Mouse (Mus musculus) R1 (cell line): ENCODE results near the gene Pde1c.
"Not testable (repeated sequence)": the region's sequence is repeated elsewhere in the genome, so short reads cannot be mapped to it uniquely, and the experiment has no call there.

ENCODE experiments used
- DNase-seq: peaks from one replicate; pipeline ENCODE4 v3.0.0-alpha.2; 2018; ENCODE audit warnings: low read depth, low spot score

The Pde1c gene

DNA sequence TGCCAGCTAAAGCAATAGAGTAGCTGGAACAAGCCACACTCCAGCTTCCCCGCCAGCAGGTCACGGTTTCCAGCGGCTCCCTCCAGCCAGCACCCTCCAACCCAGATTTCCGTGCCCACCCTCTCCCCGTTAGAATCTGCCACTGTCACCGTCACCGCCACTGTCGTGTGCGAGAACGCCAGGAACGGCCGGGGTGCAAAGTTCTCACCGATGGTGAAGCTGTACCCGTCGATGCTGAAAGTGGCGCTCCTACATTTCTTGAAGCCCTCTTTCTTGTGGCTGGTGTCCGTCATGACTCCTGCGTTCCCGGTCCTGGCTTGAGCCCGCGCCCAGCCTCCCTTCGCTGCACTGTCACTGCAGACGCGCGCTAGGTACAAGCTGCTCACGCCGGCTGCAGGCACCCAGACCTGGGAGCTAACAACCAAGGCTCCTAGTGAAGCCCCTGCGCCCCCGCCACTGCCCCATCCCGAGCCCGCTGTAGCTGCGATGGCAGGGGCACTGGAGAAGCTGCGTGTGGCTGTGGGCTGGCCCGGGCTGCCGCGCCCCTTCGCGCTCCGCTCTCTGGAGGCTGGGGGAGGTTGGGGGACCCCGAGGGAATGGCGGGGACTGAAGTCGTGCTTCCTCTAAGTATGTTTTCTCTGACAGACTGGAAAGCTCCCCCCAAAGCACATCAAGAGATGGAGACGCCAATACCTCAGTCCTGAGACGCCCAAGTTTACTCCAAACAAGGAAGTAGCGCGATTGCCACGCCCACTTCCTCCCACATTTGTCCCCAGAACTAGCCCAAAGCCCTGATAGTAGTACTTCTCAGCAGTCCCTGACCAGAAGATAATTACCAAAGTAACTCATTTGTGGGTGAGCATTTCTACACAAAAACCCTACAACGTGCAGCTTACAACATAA is at the start of gene Pde1c:
Gene Pde1c (minus strand): TSS at position 634 of the 903 bp plus-strand sequence.
- peak; percentile 85 for DNase-seq

DNA sequence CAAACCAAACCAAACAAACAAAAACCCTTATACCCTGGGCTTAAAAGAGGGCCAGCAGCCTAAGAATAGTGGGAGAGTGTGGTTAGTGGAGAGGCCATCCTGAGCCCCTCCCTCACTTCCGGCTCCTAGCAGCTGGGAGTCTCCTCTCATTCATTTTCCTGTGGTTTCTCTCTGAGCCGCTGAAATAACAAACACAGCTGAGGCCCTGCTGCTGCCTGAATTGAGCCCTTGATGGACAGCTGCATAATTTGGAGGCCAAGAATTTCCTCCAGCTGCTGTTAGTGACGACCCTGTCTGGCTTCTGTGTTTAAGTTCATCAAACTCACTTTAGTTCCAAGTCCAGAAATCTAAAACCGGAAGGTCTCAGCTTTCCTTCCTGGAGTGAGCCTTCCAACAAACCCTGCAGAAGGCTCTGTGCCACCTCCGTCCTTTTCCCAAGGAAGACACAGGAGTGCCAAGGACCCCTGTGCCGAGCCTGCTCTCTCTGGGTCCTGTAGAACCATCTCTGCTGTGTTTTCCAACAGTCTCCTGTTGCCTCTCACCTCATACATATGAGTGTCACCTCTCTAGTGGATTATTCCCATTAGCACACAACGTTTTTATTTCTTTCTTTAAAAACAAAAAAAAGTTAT is 48.2 kb upstream of the Pde1c start:
- peak; percentile 3 for DNase-seq

DNA sequence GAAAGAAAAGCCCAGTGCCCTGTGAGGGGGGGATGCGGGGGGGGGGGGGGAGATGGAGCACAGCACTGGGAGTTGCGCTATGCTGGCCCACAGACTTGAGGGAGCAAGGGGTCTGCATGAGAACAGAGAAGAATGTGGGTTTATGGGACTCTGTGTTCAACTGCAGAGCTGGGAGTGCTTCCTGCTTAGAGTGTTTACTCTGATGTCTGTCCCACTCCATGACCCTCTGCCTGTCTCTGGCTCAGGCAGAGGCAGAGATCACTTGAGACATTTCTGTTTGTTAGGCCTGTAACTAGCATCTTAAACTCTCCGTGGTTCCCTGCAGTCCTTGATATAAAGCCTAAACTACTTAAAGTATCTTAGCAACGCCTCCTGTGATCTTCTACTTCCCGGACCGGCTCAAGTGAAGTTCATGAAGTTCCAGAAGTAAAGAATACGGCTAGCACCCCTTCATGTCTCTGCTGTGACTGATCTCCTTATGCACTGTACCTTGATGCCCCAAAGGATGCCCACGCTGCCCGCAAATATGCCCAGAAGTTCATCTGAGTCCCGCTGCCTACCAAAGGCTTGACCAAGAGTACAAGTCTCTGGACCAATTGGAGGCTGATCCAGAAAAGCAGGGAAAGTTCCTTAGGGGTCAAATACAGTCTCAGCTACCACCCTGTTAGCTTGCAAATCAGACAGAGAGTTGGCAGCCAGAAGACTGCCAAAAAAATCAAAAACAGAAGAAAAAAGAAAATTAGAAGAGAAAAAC is 47.5 kb upstream of the Pde1c start:
- DNase-seq = no peak

DNA sequence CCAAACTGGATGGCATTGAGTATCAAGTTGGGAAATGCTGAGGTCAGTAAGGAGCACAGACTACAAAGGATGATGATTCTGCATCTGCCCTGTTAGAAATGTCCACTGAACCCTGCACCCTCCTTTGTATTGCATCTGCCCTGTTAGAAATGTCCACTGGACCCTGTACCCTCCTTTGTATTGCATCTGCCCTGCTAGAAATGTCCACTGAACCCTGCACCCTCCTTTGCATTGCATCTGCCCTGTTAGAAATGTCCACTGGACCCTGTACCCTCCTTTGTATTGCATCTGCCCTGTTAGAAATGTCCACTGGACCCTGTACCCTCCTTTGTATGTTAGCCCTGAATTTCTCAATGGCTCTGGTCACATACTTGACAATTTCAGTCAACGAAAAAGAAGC is 40.6 kb upstream of the Pde1c start:
- DNase-seq = not testable (repeated sequence)

DNA sequence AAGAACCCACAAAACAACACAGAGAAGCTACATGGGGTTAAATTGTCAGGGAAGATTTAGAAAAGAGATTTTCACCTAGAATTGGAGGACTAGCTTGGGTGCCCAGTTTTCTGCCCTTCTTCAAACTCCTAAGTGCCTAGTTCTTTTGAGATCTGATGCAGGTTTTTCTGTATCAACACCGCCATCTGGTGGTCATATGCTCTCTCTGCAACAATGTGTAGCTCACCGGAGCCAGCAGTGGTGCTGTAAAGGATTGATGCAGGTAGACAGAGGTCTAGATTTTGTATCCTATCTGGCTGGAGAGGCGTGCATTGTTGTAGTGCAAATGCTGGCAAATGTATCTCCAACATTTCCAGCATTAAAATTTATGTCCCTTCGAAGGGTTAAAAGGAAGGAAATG is 39.4 kb upstream of the Pde1c start:
- peak; percentile 67 for DNase-seq

DNA sequence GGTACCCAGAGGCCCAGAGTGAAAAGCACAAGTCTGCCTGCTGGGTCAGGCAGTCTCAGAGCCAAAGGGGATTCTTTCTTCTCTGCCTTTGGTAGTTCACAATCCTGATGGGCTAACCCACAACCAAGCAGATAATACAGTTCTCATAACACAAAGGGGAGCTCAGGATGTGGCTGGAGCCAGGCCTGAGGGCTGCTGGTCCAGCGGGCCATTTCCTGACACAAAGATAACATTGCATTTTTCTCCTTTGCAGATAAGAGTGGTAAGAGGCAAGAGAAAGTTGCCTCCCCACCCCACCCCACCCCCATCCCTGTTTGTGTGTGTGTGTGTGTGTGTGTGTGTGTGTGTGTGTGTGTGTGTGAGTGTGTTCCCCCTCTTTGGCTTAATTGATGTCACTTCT is 10.7 kb upstream of the Pde1c start:
- no peak for DNase-seq

DNA sequence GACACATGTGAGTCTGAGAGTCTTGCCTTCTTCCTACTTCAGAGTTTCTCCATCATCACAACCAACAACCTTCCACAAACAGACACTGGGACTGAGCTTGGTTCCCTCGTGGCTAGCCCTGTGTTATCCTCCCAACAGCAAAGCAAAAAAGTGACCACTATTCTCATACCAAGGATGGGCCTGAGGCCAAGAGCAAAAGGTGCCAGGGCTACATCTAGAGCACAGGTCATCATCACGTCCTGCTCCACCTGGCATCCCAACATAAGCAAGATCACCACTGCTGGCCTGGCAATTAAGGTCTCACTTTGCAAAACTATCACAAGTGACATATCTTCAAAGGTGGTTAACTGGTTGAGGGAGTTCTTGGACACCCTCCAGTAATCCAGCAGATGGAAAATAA is 8.0 kb downstream of the Pde1c start:
- DNase-seq = no peak

DNA sequence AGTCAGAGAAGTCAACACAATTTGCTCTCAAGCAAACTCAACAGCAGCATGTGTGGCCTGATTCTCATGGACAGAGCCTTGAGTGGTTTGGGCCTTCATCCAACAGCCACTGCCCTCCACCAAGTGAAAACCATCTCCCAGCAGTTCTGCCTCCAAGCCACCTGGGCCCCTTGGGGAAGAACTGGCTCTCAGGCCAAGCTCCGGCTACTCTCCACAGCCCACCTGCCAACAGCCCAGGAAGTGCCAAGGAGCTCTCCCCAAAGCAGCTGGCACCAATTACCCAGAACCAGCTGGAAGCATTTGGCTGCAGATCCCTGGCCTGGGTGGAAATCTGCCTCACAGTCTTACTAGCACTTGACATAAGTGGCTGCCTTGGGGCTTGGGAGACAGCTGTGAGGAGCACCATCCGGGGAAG is 8.4 kb downstream of the Pde1c start:
- DNase-seq = no peak

DNA sequence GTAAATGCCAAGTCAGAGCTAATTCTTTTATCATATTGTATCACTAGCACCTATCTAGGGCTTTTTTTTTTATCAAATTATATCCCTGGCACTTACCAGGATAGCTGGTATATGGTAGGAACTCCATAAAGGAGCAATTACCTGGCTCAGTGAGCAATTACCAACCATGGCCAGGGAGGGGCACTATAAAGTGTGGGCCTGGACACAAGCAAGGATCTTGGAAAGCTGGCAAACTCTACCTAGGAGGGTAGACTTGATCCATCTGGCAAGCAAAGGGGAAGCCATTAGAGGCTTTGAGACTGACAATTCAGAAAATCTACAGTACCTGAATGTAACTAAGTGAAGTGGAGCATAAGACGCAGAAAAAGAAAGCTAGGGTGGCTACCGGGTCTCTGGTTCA is 10.2 kb downstream of the Pde1c start:
- no peak for DNase-seq

DNA sequence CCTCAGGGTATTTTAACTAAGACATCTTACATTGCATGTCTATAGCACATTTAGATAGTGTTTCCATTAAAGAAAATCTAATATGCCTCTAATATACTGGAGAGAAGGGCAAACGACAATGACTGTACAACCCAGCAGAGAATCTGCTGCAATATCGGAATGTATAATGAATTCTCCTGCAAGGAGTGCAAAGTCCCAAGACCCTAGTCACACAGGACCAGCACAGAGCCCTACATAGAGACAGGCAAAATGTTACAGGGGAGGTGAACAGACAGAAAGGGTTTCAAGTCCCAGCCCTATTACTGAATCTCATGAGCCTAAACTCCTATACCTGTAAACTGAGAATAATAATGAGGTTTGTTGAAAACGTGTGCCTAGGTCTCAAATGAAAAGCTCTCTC is 13.1 kb downstream of the Pde1c start:
- no peak for DNase-seq

DNA sequence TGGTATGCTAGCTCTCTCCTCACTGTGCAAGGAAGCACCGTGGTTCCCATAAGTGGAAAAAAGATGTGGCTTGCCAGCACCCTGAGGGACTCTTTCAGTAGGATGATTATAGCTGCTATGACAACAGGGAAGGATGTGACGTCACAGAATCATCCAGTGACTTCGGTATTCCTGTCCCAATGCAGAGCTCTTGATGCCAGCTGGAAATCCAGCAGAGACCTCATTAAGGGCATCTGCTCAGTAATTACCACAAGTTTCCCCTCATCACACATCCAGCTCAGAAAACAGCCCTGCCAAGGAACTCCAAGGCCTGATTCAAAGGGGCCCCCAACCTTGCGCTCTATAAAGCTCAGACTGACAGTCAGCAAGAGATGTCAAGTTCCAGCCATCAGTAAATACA is 13.5 kb downstream of the Pde1c start:
- DNase-seq = no peak

DNA sequence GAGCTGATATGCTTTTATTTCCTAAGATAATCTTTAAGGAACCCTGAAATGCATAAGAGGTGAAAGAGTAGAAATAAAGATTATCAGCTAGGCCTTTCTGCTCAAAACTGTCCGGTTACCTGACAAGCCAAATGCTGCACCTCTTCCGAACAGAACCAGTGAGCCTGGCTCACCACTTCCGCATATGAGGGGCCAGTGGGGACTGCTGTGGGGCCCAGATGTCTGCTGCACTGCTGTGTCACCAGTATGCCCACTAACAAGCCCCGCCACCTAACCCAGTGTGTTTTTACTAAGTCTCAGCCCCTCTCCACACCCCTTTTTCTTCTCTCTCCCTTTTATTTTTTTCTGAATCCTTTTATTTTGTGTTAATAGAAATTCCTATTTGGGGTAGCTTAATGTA is 17.9 kb downstream of the Pde1c start:
- DNase-seq = no peak

DNA sequence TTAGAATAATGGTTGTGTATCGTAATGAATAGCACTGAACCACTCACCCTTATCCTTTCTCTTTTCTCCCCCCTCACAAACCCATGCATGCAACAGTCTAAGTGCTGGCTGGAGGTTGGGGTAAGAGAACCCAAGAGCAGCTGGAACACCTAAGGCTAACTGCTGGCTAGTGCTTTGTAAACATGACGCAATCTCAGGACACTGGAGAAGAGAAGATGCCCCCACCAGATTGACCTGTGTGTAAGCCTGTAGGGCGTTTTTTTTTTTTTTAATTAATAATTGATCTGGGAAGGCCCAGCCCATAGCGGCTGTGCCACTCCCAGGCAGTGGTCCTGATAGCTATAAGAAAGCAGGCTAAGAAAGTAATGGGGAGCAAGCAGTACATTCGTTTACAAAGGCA is 28.7 kb downstream of the Pde1c start:
- DNase-seq = no peak

DNA sequence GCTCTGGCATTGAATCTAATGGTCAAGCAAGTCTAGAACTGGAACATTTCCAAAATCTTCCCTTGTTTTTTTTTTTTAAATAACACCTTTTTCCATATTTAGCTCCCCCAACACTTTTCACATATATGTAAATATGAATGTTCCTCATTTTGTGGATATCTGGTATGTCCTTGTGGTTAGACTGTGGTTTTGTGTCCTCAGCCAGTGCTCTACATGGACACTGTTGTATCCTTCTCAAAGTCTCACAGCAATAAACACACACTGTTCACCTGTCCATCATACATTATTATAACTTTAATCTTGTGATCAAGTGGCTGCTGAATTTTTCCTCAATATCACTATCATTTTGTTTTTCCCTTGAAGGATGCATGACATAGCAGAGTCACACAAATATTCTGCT is 34.2 kb downstream of the Pde1c start:
- DNase-seq = no peak

DNA sequence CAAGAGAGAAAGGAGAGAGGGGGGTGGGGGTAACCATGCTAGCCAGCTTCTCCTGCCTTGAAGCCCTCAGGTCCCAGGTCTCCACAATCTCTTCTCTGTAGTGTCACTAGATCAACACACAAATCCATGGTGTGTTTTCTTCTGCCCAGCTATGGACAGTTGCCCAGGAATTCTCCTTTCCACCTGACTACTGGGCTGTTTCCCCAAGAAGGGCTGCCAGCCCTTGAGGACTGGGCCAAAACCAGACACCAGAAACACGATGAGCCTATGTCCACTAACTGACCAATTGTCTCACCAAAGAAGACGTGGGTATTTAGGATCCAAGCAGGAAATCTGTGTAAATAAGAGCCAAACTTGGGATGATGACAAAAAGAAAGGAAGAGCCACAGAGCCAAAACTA is 36.6 kb downstream of the Pde1c start:
- no peak for DNase-seq

DNA sequence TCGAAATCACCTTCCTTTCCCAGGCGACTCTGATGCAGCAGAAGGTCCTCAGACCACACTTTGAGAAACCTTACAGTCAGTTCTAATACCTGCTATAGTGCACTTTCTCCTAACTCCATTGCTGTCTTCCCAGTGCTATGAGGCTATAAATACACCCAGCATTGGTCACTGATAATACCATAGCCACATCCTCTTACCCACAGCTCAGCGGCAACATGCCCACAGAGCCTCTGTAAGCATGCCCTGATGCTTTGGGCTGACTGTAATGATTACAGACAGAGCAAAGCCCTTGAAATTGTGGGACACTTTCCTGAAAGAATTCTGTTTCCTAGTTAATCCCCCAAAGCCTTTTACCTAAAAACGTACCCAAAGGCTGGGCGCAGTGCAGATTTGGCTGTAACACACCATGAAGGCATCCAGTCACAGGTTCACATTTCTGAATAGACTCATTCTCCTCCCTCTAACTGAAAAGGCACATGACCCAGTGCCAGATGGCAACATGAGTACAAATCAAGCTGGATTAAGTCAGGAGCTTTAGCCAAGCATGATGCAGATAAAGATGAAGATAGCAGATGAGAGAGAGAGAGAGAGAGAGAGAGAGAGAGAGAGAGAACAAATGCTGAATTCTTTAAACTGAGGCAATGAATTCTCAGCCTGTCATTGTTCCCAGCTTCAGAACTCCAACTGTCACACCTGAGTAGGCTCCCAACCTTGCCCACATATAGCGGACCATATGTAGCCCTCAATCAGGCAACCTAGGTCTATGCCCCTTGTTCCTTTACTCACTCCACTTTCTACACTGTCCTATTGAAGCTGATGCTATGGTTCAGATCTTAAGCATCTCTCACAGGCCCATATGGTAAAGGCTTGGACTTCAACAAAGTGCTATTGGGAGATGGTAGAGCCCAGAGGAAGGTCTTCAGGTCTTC is 44.7 kb downstream of the Pde1c start:
- DNase-seq = no peak

DNA sequence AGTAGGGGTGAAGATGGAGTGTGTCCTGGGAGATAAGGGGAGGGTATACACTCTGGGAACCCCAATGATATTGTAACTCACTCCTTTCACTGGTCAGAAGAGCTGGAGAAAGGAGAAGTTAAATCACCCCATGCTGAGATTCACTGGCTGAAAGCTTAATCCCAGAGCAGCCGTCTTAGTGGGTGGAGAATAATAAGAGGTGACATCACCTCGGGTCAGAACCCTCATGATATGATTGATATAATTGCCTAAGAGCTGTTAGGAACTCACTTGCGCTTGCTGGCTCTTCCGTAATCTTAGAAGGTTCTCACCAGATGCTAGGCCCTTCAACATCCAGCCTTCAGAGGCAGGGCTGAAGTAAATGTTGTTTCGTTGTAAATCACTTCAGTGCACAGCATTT is 79.7 kb downstream of the Pde1c start:
- DNase-seq = no peak

DNA sequence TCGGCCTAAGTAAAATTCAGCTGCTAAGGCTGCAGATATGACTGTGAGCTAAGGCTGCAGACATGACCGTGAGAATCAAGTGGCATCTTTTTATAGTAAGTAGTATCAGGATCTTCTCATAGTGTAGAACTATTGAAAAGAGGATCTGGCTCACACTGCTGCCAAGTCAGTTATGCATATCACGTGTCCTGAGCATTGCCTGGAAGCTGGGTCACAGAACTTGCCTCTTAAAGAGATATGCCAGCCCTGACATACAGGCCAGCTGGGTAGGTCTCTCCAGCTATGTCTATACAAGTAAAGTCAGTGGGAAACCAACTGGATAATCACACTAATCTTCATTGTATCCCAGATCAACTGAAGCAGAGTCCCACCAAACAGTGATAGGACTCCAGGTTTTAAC is 83.8 kb downstream of the Pde1c start:
- DNase-seq = no peak

DNA sequence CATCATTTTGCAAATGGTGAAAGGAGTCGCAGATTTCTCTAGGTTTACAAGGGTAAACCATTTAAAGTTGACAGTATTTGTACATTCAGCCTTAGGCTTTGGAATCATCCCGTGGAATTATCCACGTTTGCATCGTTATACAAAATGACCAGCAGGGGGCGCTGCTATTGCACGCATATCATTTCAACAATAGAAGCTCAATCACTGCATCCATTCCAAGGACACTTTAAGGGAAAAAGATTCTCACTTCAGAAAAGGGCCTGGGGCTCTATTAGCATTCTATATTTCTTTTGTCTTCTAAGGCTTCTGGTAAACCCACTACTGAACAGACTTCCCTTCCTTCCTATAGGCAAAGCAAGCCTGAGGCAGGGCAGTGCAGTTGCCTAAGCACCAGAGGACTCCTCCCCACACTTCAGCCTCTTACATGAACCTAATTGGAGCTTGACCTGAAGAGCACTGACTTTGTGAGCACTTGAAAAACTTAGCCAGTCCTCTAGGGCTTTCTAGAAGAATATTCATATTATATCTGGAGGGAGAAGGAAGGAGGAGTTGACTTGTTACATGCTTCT is 87.9 kb downstream of the Pde1c start:
- DNase-seq = peak; percentile 63

DNA sequence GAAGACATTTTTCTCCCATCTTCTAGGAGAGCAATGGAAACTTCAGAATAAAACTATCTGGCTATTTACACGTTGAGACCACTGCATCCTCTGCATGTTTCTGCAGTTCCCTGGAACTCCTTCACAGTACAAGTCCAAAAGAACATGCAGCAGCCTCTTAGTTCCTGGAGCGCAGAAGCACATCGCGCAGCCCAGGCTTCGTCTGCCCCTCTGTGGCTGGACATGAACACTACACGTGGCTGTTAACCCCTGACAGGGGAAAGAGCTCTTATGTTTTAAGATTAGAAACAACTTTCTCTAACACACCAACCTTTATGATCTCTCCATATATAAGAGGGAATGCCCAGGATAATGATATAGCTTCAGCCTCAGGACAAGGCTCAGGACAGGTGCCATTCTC is 92.3 kb downstream of the Pde1c start:
- DNase-seq = no peak

DNA sequence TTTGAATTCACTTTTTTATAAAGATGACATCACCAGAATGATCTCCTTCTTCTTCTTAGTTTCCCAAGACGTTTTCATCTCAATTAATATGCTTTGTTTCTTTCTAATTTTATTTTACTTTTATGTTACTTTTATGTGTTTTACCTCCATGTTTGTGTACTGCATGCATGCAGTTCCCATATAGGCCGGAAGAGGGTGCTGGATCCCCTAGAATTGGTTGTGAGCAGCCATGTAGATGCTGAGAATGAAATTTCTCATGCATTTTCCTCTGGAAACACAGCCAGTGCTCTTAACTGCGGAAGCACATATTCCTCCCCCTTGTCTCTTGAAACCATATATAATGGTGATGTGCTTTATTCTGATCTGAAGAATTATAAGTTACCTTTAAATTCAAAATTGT is 110.8 kb downstream of the Pde1c start:
- DNase-seq = peak; percentile 48
